Comparison of ENCODE assay signal across 35 mouse cellular contexts in the genomic region with DNA sequence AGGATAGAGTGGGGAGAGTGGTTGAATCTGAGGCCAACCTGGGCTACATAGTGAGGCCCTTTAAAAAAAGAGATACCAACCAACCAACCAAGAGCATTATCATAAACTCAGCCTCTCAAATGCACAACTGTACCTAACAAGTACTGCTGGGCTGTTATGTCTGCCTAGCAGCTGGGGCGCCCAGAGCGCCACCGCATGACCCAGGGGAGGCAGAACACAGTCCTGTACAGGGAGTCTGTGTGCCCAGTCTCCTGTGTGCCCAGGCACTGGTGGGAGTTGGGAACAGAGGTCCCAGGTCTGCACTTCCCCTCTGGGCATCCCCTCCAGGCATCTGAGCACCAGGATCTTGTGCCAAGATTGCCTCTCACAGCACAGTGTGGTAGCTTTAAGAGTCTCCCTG. TPM values are rescaled to one million over a fixed set of nuclear protein-coding genes. Genes with fewer than 3 reads are reported as not detected.
"Had no signal": no experiment of that assay in that cellular context is flagged by ENCODE, and none has a peak within 500 bp of the region (broad histone marks: within the 10 kb centered on the region; RNA-seq: fewer than 3 reads in every experiment).

No protein-coding gene starts in this region.

- H3K9ac ChIP-seq: heart, embryonic 13.5 days; heart, embryonic 15.5 days; hindbrain, embryonic 12.5 days; hindbrain, embryonic 14.5 days; intestine, embryonic 15.5 days; limb, embryonic 13.5 days; liver, embryonic 14.5 days had no signal

- DNase-seq: gastrocnemius, adult 2 months; gastrocnemius, postnatal 10 days; gastrocnemius, postnatal 25 days; heart, adult 2 months; heart, postnatal 4 days; kidney, adult 18-20 months; kidney, adult 9 months; kidney, postnatal 10 days; kidney, postnatal 25 days; kidney, postnatal 4 days; liver had no signal

- H3K4me3 ChIP-seq: gastrocnemius, adult 2 months; heart, adult 2 months; heart, embryonic 13.5 days; heart, embryonic 15.5 days; hindbrain, embryonic 10.5 days; hindbrain, embryonic 12.5 days; intestine, embryonic 15.5 days; layer of hippocampus, adult 2 months; left cerebral cortex, adult 2 months; limb, embryonic 13.5 days had no signal

- H3K27ac ChIP-seq: gastrocnemius, adult 2 months; heart, adult 2 months; heart, embryonic 13.5 days; heart, embryonic 15.5 days; hindbrain, embryonic 10.5 days; hindbrain, embryonic 12.5 days; hindbrain, embryonic 14.5 days; intestine, embryonic 15.5 days; layer of hippocampus, adult 2 months; left cerebral cortex, adult 2 months; limb, embryonic 13.5 days; liver, embryonic 14.5 days had no signal

- H3K4me2 ChIP-seq: heart, embryonic 11.5 days; heart, embryonic 13.5 days; heart, embryonic 15.5 days; hindbrain, embryonic 12.5 days; hindbrain, embryonic 14.5 days; intestine, embryonic 15.5 days; limb, embryonic 13.5 days; liver, embryonic 11.5 days had no signal

- H3K9me3 ChIP-seq: heart, embryonic 13.5 days; heart, embryonic 15.5 days; hindbrain, embryonic 10.5 days; hindbrain, embryonic 12.5 days; intestine, embryonic 15.5 days; limb, embryonic 13.5 days had no signal

- H3K27me3 ChIP-seq: heart, embryonic 13.5 days; heart, embryonic 15.5 days; hindbrain, embryonic 12.5 days; intestine, embryonic 15.5 days; limb, embryonic 13.5 days had no signal

- H3K4me1 ChIP-seq: hindbrain, embryonic 10.5 days; intestine, embryonic 15.5 days; limb, embryonic 13.5 days had no signal

- ATAC-seq: hindbrain, embryonic 16.5 days; inflammation-experienced regulatory T-cells, adult 6 months; intestine, embryonic 15.5 days; intestine, postnatal 0 days had no signal

RNA-seq across cellular contexts. Expression of a gene that starts 42.4 kb away (rescaled TPM):
- total RNA-seq: gastrocnemius, adult 2 months; gastrocnemius, postnatal 10 days; gastrocnemius, postnatal 25 days; gastrocnemius, postnatal 4 days; granulocyte monocyte progenitor cell, adult 5-6 weeks; heart, adult 2 months; heart, postnatal 25 days; heart, postnatal 4 days; layer of hippocampus, adult 2 months; layer of hippocampus, postnatal 10 days; layer of hippocampus, postnatal 25 days; left cerebral cortex, adult 2 months; left cerebral cortex, postnatal 14 days had no signal
- polyA plus RNA-seq: frontal cortex, adult 2 months; heart, adult 2 months; heart, embryonic 15.5 days; heart, postnatal 0 days had no signal

RNA-seq across cellular contexts. Expression of a gene that starts 49.1 kb away (rescaled TPM):
- total RNA-seq: gastrocnemius, adult 2 months; gastrocnemius, postnatal 10 days; gastrocnemius, postnatal 25 days; granulocyte monocyte progenitor cell, adult 5-6 weeks; heart, adult 2 months; heart, postnatal 25 days; heart, postnatal 4 days; layer of hippocampus, adult 2 months; layer of hippocampus, postnatal 10 days; layer of hippocampus, postnatal 25 days; left cerebral cortex, adult 2 months; left cerebral cortex, postnatal 36 days had no signal
- polyA plus RNA-seq: frontal cortex, adult 2 months; heart, adult 2 months; heart, embryonic 11.5 days; heart, embryonic 13.5 days; heart, embryonic 15.5 days; heart, postnatal 0 days; inflammation-experienced regulatory T-cells, adult 6 months; limb, embryonic 13.5 days had no signal
